Mouse (Mus musculus): ENCODE results near the gene Samd14.

DNA sequence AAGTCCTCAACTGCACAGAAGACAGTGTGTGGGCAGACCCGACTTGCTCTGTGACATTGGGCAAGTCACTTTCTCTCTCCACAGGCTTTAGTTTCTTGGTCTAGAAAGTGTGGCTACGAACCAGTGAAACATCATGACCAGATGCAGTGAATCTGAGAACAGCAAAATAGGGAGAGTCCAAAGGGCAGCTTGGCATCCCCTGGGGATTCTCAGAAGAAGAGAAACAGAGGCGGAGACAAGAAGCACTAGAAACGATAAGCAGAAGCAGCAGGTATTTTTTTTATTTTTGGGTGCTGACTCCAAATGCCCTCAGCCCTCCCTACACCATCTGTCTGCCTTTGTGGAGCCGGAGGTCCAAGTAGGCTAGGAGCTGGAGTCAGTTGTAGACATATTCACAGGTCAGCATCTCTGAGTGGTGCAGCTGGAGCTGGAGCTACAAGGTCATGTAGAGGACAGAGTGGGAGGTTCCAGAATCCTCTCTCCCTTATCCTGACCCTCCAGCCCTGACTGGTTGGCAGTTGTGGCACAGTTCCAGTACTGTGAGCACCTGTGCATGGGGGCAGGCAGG lies 47.1 kb upstream of the Samd14 start:
- TF ChIP-seq TAL1 (IDR thresholded peaks at IDR 0.05; ENCODE audit: low read length) = no peak
- no peak for TF ChIP-seq GATA1 (IDR thresholded peaks at IDR 0.05; ENCODE audit: low read length)

Data from erythroblast, embryonic 14.5 days (primary cell).